Mouse (Mus musculus) megakaryocyte, embryonic 14.5 days (primary cell): ENCODE data around the gene Abca4.

Source experiments
- FLI1 ChIP-seq: IDR thresholded peaks from 2 replicates; pipeline ENCODE4 v1.6.1; 2012; ENCODE audit warnings: low read length, inconsistent platforms, mixed read lengths
- GATA1 ChIP-seq: IDR thresholded peaks from 3 replicates; pipeline ENCODE4 v1.6.1; 2012; ENCODE audit warnings: mixed read lengths, low read length, inconsistent platforms, borderline replicate concordance

DNA sequence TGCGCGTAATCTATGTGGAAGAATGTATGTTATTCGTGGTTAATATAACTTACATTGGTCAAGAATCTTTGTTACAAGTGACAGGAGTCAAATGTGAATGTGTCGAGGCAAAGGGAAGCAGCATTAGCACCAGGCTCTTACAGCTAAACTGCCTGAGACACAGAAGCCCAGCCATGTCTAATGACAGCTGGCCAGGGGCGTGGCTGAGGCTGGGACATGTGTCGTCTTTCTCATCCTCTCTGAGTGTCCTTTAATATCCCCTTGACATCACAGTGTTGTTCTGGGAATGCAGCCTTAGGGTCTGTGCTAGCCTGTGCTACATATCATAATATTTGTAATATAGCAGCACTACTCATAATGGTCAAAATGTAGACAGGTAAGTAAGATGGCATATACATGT, 3.7 kb upstream of the Abca4 start:
- TF ChIP-seq FLI1 (no peak), GATA1 (no peak)
